Mouse (Mus musculus) embryonic fibroblast, embryonic 13.5 days (primary cell): ENCODE data around the gene Gpr45. TPM values are rescaled to one million over a fixed set of nuclear protein-coding genes. Genes with fewer than 3 reads are reported as not detected.

Experiments used
- H3K27ac ChIP-seq: 2 replicates; pipeline ENCODE4 v1.5.1; 2012; ENCODE audit warnings: low read length, control low read depth, inconsistent platforms; ENCODE audit not compliant: insufficient read depth
- H3K4me1 ChIP-seq: 2 replicates; pipeline ENCODE4 v1.6.1; 2011; ENCODE audit warnings: low read length; ENCODE audit not compliant: control insufficient read depth, insufficient read depth
- H3K4me3 ChIP-seq: 2 replicates; pipeline ENCODE4 v1.5.1; 2011; ENCODE audit warnings: mild to moderate bottlenecking, control low read depth, low read length; ENCODE audit not compliant: insufficient read depth
- CTCF ChIP-seq: IDR thresholded peaks from 2 replicates; pipeline ENCODE4 v1.5.1; 2011; ENCODE audit warnings: mild to moderate bottlenecking, control low read depth, low read length, moderate library complexity, borderline replicate concordance; ENCODE audit not compliant: insufficient read depth
- POLR2A ChIP-seq: IDR thresholded peaks from 2 replicates; pipeline ENCODE4 v1.6.1; 2011; ENCODE audit warnings: low read depth, mild to moderate bottlenecking, control low read depth, low read length, moderate library complexity
- polyA plus RNA-seq: library from polyadenylated mRNA; stranded (reverse); fragments of >200 nt; gene quantifications from 2 replicates; pipeline ENCODE4 v1.2.4, GENCODE M21; 2011; ENCODE audit warnings: low read depth; ENCODE audit not compliant: missing spikeins, insufficient read length

The Gpr45 gene
- polyA plus RNA-seq = 1.8 and 2.0 TPM in 2 replicates

GRCm38 (mm10) chr1:42952734-42953481, at the start of gene Gpr45:
Gene Gpr45, plus strand, starts transcription at chr1:42952872.
- Histone ChIP-seq H3K27ac (no peak within 1 kb of the TSS), H3K4me3 (peak within 1 kb of the TSS; percentile 56), H3K4me1 (no peaks in the 10 kb centered on the region)
- TF ChIP-seq POLR2A (no peak), CTCF (no peak)

- no peak for TF ChIP-seq CTCF
- TF ChIP-seq POLR2A = no peak
- H3K4me1 ChIP-seq = no peaks in the 10 kb centered on the region
Measured at GRCm38 (mm10) chr1:42905148-42905547, 47.5 kb upstream of the Gpr45 start.

GRCm38 (mm10) chr1:42906696-42907095, 46.0 kb upstream of the Gpr45 start:
- H3K4me3 ChIP-seq = no peak overlapping the region
- TF ChIP-seq CTCF (no peak), POLR2A (no peak)
- no peaks in the 10 kb centered on the region for H3K4me1 ChIP-seq
- H3K27ac ChIP-seq = no peak overlapping the region

More at GRCm38 (mm10) chr1:42905148-42905547, 47.5 kb upstream of the Gpr45 start:
- H3K27ac ChIP-seq = no peak overlapping the region
- no peak overlapping the region for H3K4me3 ChIP-seq

GRCm38 (mm10) chr1:42907153-42907552, 45.5 kb upstream of the Gpr45 start:
- TF ChIP-seq CTCF (no peak), POLR2A (no peak)
- Histone ChIP-seq H3K4me1 (no peaks in the 10 kb centered on the region), H3K4me3 (no peak overlapping the region), H3K27ac (no peak overlapping the region)

GRCm38 (mm10) chr1:42915062-42915461, 37.6 kb upstream of the Gpr45 start:
- Histone ChIP-seq H3K4me1 (peaks cover 4% of the 10 kb centered on the region), H3K4me3 (no peak overlapping the region), H3K27ac (no peak overlapping the region)
- TF ChIP-seq CTCF = no peak
- TF ChIP-seq POLR2A = no peak

- TF ChIP-seq POLR2A (no peak), CTCF (no peak)
- H3K4me3 ChIP-seq = no peak overlapping the region
- peaks cover 4% of the 10 kb centered on the region for H3K4me1 ChIP-seq
- H3K27ac ChIP-seq = no peak overlapping the region
Measured at GRCm38 (mm10) chr1:42916719-42917118, 36.0 kb upstream of the Gpr45 start.

- Histone ChIP-seq H3K4me3 (no peak overlapping the region), H3K4me1 (peaks cover 4% of the 10 kb centered on the region), H3K27ac (no peak overlapping the region)
- no peak for TF ChIP-seq CTCF
- TF ChIP-seq POLR2A = no peak
Measured at GRCm38 (mm10) chr1:42917908-42918307, 34.8 kb upstream of the Gpr45 start.

GRCm38 (mm10) chr1:42923924-42924323, 28.7 kb upstream of the Gpr45 start:
- TF ChIP-seq CTCF (no peak), POLR2A (no peak)
- Histone ChIP-seq H3K27ac (no peak overlapping the region), H3K4me1 (no peaks in the 10 kb centered on the region), H3K4me3 (no peak overlapping the region)

GRCm38 (mm10) chr1:42933613-42934012, 19.1 kb upstream of the Gpr45 start:
- TF ChIP-seq CTCF = no peak
- no peak for TF ChIP-seq POLR2A
- Histone ChIP-seq H3K4me3 (no peak overlapping the region), H3K27ac (no peak overlapping the region), H3K4me1 (no peaks in the 10 kb centered on the region)

- no peak for TF ChIP-seq POLR2A
- TF ChIP-seq CTCF = no peak
- Histone ChIP-seq H3K4me1 (no peaks in the 10 kb centered on the region), H3K4me3 (no peak overlapping the region), H3K27ac (no peak overlapping the region)
Measured at GRCm38 (mm10) chr1:42948486-42948885, 4.2 kb upstream of the Gpr45 start.
